Mouse (Mus musculus) stomach, postnatal 0 days (tissue): ENCODE data around the gene Pgap2. TPM values are rescaled to one million over a fixed set of nuclear protein-coding genes. Genes with fewer than 3 reads are reported as not detected.
A peak's percentile ranks its signal among the peaks of the same experiment; 100 is the strongest.

Experiments
- ATAC-seq: fragments of 200-750 bp; cut with Nextera tagmentation; 2 replicates; pipeline ENCODE4 v1.8.0; 2017; ENCODE audit not compliant: low FRiP score, low TSS enrichment
- DNase-seq: peaks from one replicate; pipeline ENCODE4 v3.0.0-alpha.2; 2016; ENCODE audit warnings: low spot score
- H3K27ac ChIP-seq: fragments of 300-500 bp; sonication (generic); replicated peaks from 2 replicates; pipeline ENCODE4 v1.5.1; 2014; ENCODE audit warnings: mild to moderate bottlenecking, control low read depth
- H3K27me3 ChIP-seq: fragments of 300-500 bp; sonication (generic); 2 replicates; pipeline ENCODE4 v1.6.1; 2014; ENCODE audit warnings: low read length; ENCODE audit not compliant: control insufficient read depth, insufficient read depth
- H3K36me3 ChIP-seq: fragments of 300-500 bp; sonication (generic); 2 replicates; pipeline ENCODE4 v1.6.1; 2014; ENCODE audit warnings: low read length, mixed read lengths; ENCODE audit not compliant: control insufficient read depth, insufficient read depth
- H3K4me1 ChIP-seq: fragments of 300-500 bp; sonication (generic); replicated peaks from 2 replicates; pipeline ENCODE4 v1.6.1; 2014; ENCODE audit warnings: antibody characterized with exemption; ENCODE audit not compliant: control insufficient read depth, insufficient read depth
- H3K4me2 ChIP-seq: fragments of 300-500 bp; sonication (generic); replicated peaks from 2 replicates; pipeline ENCODE4 v1.6.1; 2014; ENCODE audit warnings: low read depth, mild to moderate bottlenecking, control low read depth, moderate library complexity
- H3K4me3 ChIP-seq: fragments of 300-500 bp; sonication (generic); 2 replicates; pipeline ENCODE4 v1.5.1; 2014; ENCODE audit warnings: low read depth, low read length, control low read depth
- H3K9ac ChIP-seq: fragments of 300-500 bp; sonication (generic); 2 replicates; pipeline ENCODE4 v1.6.1; 2014; ENCODE audit warnings: mild to moderate bottlenecking, low read length, control low read depth, mixed read lengths
- H3K9me3 ChIP-seq: fragments of 300-500 bp; sonication (generic); 2 replicates; pipeline ENCODE4 v1.6.1; 2016; ENCODE audit warnings: low read length; ENCODE audit not compliant: control insufficient read depth
- CTCF ChIP-seq: IDR thresholded peaks from 2 replicates; pipeline ENCODE4 v1.5.1; 2016; ENCODE audit warnings: antibody characterized with exemption, low read depth, mild to moderate bottlenecking, moderate library complexity
- EP300 ChIP-seq: optimal IDR thresholded peaks from 2 replicates; pipeline ENCODE3; 2016; ENCODE audit warnings: antibody characterized with exemption
- WGBS: fragments of 180-500 bp; shearing (Covaris S2); extraction: QIAGEN DNeasy Blood & Tissue Kit; methylation state at CpG from one replicate; pipeline ENCODE4 v1.1.7; 2014; 5-methylcytosine and 5-hydroxymethylcytosine counted together
- polyA plus RNA-seq: library from polyadenylated mRNA; unstranded; fragments of >200 nt; fragmentation: Nextera tagmentation; extraction: Ambion mirVana; gene quantifications from 2 replicates; pipeline ENCODE4 v1.2.1, GENCODE M21; 2015

Pgap2 gene
- polyA plus RNA-seq, 1 experiment from 2014 or later, result 88.2 TPM

- H3K27me3 ChIP-seq, result no peaks in the 10 kb centered on the region
- H3K4me1 ChIP-seq, result no peaks in the 10 kb centered on the region
- H3K4me3 ChIP-seq, result no peak overlapping the region
- DNase-seq, result peak; percentile 15
- no peak overlapping the region for H3K27ac ChIP-seq
- WGBS, result 83% methylated on average over 6 of the region's 6 CpGs
- H3K4me2 ChIP-seq, result no peak overlapping the region
- no peak for ATAC-seq
- TF ChIP-seq EP300, result no peak
- TF ChIP-seq CTCF, result no peak
- no peaks in the 10 kb centered on the region for H3K36me3 ChIP-seq
- H3K9me3 ChIP-seq, result no peaks in the 10 kb centered on the region
- H3K9ac ChIP-seq, result no peak overlapping the region
Observed at GRCm38 (mm10) chr7:102229814-102230213, 19.8 kb downstream of the Pgap2 start.

GRCm38 (mm10) chr7:102233059-102233458 lies 23.1 kb downstream of the Pgap2 start:
- Histone ChIP-seq H3K27ac (no peak overlapping the region), H3K36me3 (peaks cover 6% of the 10 kb centered on the region), H3K27me3 (no peaks in the 10 kb centered on the region), H3K4me2 (no peak overlapping the region), H3K4me3 (no peak overlapping the region), H3K9me3 (no peaks in the 10 kb centered on the region), H3K9ac (no peak overlapping the region), H3K4me1 (no peaks in the 10 kb centered on the region)
- TF ChIP-seq CTCF (no peak), EP300 (no peak)
- DNase-seq (peak; percentile 13), ATAC-seq (no peak)
- WGBS, result 58% methylated on average over 4 of the region's 4 CpGs

GRCm38 (mm10) chr7:102238686-102239286 lies 28.8 kb downstream of the Pgap2 start:
- Histone ChIP-seq H3K4me3 (no peak overlapping the region), H3K4me2 (no peak overlapping the region), H3K9me3 (no peaks in the 10 kb centered on the region), H3K36me3 (peaks cover 14% of the 10 kb centered on the region), H3K27ac (no peak overlapping the region), H3K9ac (no peak overlapping the region), H3K27me3 (no peaks in the 10 kb centered on the region), H3K4me1 (no peaks in the 10 kb centered on the region)
- DNase-seq, result no peak
- ATAC-seq, result no peak
- WGBS, result 66% methylated on average over 8 of the region's 8 CpGs
- TF ChIP-seq CTCF (no peak), EP300 (no peak)

- H3K27me3 ChIP-seq, result no peaks in the 10 kb centered on the region
- H3K36me3 ChIP-seq, result peaks cover 14% of the 10 kb centered on the region
- H3K4me2 ChIP-seq, result no peak overlapping the region
- H3K9ac ChIP-seq, result no peak overlapping the region
- DNase-seq (no peak), ATAC-seq (no peak)
- no peak overlapping the region for H3K4me3 ChIP-seq
- no peak overlapping the region for H3K27ac ChIP-seq
- H3K9me3 ChIP-seq, result no peaks in the 10 kb centered on the region
- TF ChIP-seq CTCF (no peak), EP300 (no peak)
- 84% methylated on average over 16 of the region's 16 CpGs for WGBS
- no peaks in the 10 kb centered on the region; the same call in none of the 2 replicates for H3K4me1 ChIP-seq
Observed at GRCm38 (mm10) chr7:102239591-102239990, 29.6 kb downstream of the Pgap2 start.

- Histone ChIP-seq H3K9ac (no peak overlapping the region), H3K4me1 (peaks cover 14% of the 10 kb centered on the region), H3K9me3 (no peaks in the 10 kb centered on the region), H3K4me2 (no peak overlapping the region), H3K27ac (no peak overlapping the region), H3K27me3 (no peaks in the 10 kb centered on the region), H3K4me3 (no peak overlapping the region), H3K36me3 (peaks cover 10% of the 10 kb centered on the region)
- TF ChIP-seq EP300 (no peak), CTCF (no peak)
- DNase-seq, result no peak
- no peak for ATAC-seq
- WGBS, result 88% methylated on average over 5 of the region's 5 CpGs
Observed at GRCm38 (mm10) chr7:102242371-102242770, 32.4 kb downstream of the Pgap2 start.

- DNase-seq (no peak), ATAC-seq (no peak)
- Histone ChIP-seq H3K36me3 (peaks cover 8% of the 10 kb centered on the region; the same call in 1 of the 2 replicates), H3K27ac (no peak overlapping the region), H3K9me3 (no peaks in the 10 kb centered on the region), H3K4me3 (no peak overlapping the region), H3K4me2 (no peak overlapping the region), H3K4me1 (peaks cover 18% of the 10 kb centered on the region), H3K27me3 (no peaks in the 10 kb centered on the region), H3K9ac (no peak overlapping the region)
- TF ChIP-seq EP300 (no peak), CTCF (no peak)
- 58% methylated on average over 3 of the region's 3 CpGs for WGBS
Observed at GRCm38 (mm10) chr7:102242917-102243316, 32.9 kb downstream of the Pgap2 start.
